Mouse (Mus musculus) bone marrow, adult 2 months (tissue): ENCODE measurements around the gene Ak4. TPM values are rescaled to one million over a fixed set of nuclear protein-coding genes. Genes with fewer than 3 reads are reported as not detected.

ENCODE experiments used
- H3K27ac ChIP-seq: fragments of 200-500 bp; 2 replicates; pipeline ENCODE4 v1.5.1; 2012; ENCODE audit warnings: low read depth, mild to moderate bottlenecking, control low read depth, inconsistent platforms, low read length; ENCODE audit not compliant: control insufficient read depth, poor library complexity, insufficient read depth
- H3K4me1 ChIP-seq: fragments of 200-500 bp; 2 replicates; pipeline ENCODE4 v1.6.1; 2011; ENCODE audit warnings: low read length; ENCODE audit not compliant: control insufficient read depth, insufficient read depth
- H3K4me3 ChIP-seq: fragments of 200-500 bp; replicated peaks from 2 replicates; pipeline ENCODE3; 2011; ENCODE audit warnings: mild to moderate bottlenecking, low read depth, low read length, control low read depth; ENCODE audit not compliant: control insufficient read depth
- CTCF ChIP-seq: fragments of 200-500 bp; IDR thresholded peaks from 2 replicates; pipeline ENCODE4 v1.5.1; 2011; ENCODE audit warnings: low read length, control low read depth; ENCODE audit not compliant: control insufficient read depth, insufficient read depth
- POLR2A ChIP-seq: fragments of 200-500 bp; IDR thresholded peaks from 2 replicates; pipeline ENCODE4 v1.6.1; 2011; ENCODE audit warnings: low read depth, mild to moderate bottlenecking, control low read depth, low read length, borderline replicate concordance; ENCODE audit not compliant: control insufficient read depth
- WGBS: fragments of 180-500 bp; shearing (Covaris S2); methylation state at CpG from one replicate; pipeline ENCODE4 v1.1.7; 2018; 5-methylcytosine and 5-hydroxymethylcytosine counted together
- polyA plus RNA-seq: library from polyadenylated mRNA; stranded (reverse); fragments of >200 nt; gene quantifications from 2 replicates; pipeline ENCODE4 v1.2.4, GENCODE M21; 2011; ENCODE audit warnings: low replicate concordance; ENCODE audit not compliant: missing spikeins, insufficient read depth, insufficient read length

Gene Ak4
- polyA plus RNA-seq = 2.4 TPM in 1 of 2 replicates, not detected in the other

DNA sequence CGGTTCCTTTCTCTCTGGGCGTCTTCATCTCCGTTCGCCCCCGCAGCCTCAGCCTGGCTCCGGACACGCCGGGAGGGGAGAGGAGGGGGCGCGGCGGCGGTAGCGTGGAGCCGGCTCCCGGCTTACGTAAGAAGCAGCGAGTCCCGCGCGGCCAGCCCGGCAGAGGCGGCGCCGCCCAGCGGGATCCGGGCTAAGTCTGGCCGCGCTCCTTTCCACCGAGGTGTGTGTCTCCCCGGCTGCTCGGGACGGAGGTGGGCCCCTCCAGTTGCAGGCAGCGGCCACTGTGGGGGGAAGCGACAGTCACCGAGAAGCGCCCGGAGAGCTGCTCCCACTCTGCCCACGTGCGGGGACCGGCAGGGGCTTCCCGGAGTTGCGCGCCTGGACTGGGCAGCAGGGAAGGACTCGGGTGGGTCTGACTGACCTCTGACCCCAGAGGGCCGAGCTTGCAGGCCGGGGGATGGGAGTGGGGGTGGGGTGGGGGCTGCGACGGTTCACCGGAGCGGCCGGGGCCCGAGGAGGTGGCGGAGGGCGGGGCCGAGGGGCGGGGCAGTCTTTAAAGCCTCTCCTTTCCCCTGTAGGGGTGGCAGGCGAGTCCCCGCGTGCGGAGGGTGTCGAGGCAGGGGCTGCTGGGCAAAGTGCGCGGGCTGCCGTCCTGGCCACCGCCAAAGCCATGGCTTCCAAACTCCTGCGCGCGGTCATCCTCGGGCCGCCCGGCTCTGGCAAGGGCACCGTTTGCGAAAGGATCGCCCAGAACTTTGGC lies at the start of gene Ak4:
Gene Ak4 (plus strand): TSS at position 127 of the 760 bp plus-strand sequence.
- 3% methylated on average over 73 of the region's 74 CpGs for WGBS
- Histone ChIP-seq H3K27ac (no peak within 1 kb of the TSS; the same call in 1 of the 2 replicates), H3K4me3 (peak within 1 kb of the TSS; percentile 43)

DNA sequence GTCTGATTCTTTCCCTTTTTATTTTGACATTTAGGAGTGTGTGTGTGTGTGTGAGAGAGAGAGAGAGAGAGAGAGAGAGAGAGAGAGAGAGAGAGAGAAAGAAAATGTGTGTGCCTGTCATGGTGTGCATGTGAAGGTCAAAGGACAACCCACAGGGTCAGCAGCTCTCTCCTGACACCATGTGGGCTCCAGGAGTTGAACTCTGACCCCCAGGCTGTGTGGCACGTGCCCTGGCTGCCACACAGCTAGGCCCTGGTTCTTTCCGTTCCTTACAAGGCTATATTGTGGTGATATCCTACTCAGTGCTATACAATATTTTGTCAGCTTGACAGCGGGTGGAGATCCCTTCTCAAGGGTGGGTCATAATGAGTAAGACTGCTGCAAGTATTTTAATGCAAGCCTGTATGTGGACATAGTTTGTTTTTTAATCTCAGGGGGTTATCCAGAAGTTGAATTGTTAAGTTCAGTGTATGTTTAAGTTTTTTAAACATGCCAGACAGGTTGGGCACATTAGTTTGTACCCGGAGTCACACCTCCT lies 49.3 kb upstream of the Ak4 start:
- Histone ChIP-seq H3K27ac (no peak overlapping the region), H3K4me1 (peaks cover 2% of the 10 kb centered on the region), H3K4me3 (no peak overlapping the region)
- TF ChIP-seq POLR2A (no peak), CTCF (no peak)
- 87% methylated on average over 4 of the region's 4 CpGs for WGBS

More for the DNA sequence above, at the start of gene Ak4:
- TF ChIP-seq POLR2A = no peak
- TF ChIP-seq CTCF = no peak
- no peaks in the 10 kb centered on the region; the same call in 1 of the 2 replicates for H3K4me1 ChIP-seq

- 69% methylated on average over 2 of the region's 2 CpGs for WGBS
- no peak overlapping the region for H3K4me3 ChIP-seq
- H3K27ac ChIP-seq = no peak overlapping the region
- H3K4me1 ChIP-seq = no peaks in the 10 kb centered on the region
- TF ChIP-seq POLR2A (no peak), CTCF (no peak)
Measured at GRCm38 (mm10) chr4:101372283-101372682, 46.8 kb upstream of the Ak4 start.

GRCm38 (mm10) chr4:101372751-101373150 lies 46.3 kb upstream of the Ak4 start:
- H3K4me1 ChIP-seq = no peaks in the 10 kb centered on the region
- no peak overlapping the region for H3K4me3 ChIP-seq
- no peak overlapping the region for H3K27ac ChIP-seq
- no peak for TF ChIP-seq CTCF
- TF ChIP-seq POLR2A = no peak
- WGBS = 93% methylated on average over 6 of the region's 6 CpGs

GRCm38 (mm10) chr4:101374104-101374503 lies 45.0 kb upstream of the Ak4 start:
- 72% methylated on average over 8 of the region's 8 CpGs for WGBS
- no peak for TF ChIP-seq POLR2A
- no peak for TF ChIP-seq CTCF
- no peak overlapping the region for H3K27ac ChIP-seq
- H3K4me3 ChIP-seq = no peak overlapping the region
- H3K4me1 ChIP-seq = no peaks in the 10 kb centered on the region

DNA sequence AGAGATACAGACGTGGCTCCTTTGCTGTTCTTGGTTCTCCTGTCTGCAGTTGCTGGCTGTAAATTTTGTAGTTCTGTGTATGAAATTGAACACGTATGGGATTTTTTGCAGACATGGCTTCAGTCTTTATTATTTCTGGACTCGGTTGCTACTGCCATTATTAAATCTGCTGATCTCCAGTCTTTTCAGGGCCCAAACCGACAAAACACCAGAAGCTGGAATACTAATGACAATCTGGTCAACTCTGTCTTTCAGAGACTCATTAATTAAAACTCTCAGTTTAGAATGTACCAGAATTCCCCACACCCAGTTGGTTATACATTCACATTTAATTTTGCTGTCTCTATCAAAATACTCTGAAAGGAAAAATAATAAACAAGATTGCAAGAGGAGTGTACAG lies 42.2 kb upstream of the Ak4 start:
- 80% methylated on average over 4 of the region's 4 CpGs for WGBS
- Histone ChIP-seq H3K4me3 (no peak overlapping the region), H3K27ac (no peak overlapping the region), H3K4me1 (no peaks in the 10 kb centered on the region)
- TF ChIP-seq POLR2A (no peak), CTCF (no peak)

- TF ChIP-seq CTCF = no peak
- no peak for TF ChIP-seq POLR2A
- no peaks in the 10 kb centered on the region for H3K4me1 ChIP-seq
- 43% methylated on average over 4 of the region's 4 CpGs for WGBS
- H3K27ac ChIP-seq = no peak overlapping the region
- no peak overlapping the region for H3K4me3 ChIP-seq
Measured at GRCm38 (mm10) chr4:101378241-101378640, 40.8 kb upstream of the Ak4 start.

DNA sequence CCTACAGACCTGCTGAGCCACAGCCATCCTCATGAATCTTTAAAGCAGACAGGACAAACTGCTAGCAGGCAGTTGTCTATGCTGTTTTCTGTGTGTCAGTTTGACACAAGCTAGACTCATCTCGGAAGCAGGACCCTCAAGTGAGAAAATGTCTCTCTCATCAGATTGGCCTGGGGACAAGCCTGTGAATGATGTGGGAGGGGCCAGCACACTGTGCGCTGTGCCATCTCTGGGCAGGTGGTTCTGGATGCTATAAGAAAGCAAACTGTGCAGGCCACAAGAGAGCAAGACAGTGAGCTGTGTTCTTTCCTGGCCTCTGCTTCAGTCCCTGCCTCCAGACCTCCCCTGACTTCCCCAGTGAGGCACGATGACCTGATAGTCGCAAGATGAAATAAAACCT lies 40.3 kb upstream of the Ak4 start:
- WGBS = 88% methylated on average over 4 of the region's 4 CpGs
- TF ChIP-seq CTCF (no peak), POLR2A (no peak)
- H3K4me1 ChIP-seq = no peaks in the 10 kb centered on the region
- no peak overlapping the region for H3K4me3 ChIP-seq
- H3K27ac ChIP-seq = no peak overlapping the region
